Mouse (Mus musculus): Measurements from ENCODE around the gene Aoc3.
A peak's percentile ranks its signal among the peaks of the same experiment; 100 is the strongest.
"Not testable (repeated sequence)": the region's sequence is repeated elsewhere in the genome, so short reads cannot be mapped to it uniquely, and the experiment has no call there.

Aoc3 gene

DNA sequence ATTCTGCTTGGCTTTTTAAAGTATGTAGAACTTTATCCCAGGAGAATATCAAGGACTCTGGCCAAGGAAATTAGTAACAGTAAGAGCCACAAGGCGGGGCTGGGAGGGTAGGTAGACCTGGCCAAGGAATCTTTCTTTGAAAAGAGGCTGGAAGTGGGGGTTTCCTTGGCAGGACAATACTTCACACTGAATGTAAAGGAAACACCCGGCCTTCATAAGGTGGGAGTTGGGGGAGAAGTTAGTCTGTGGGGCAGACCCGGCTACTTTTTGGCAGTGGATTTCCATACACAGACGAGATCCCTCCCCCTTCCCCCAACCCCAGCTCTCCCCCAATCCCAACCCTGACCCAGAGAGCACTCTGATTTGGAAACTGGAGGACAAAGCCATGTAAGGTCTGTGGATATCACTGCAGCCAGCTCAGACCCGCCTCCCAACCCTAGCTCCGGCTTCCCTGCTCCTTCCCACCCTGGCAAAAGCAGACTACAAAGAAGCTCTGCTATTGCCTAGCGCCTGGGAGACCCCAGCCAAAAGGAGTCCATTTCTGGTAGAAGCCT lies at the start of gene Aoc3:
TSS of gene Aoc3 (plus strand) at position 235 of the 554 bp plus-strand sequence.
- DNase-seq (ENCODE audit: low spot score): no peak

GRCm38 (mm10) chr11:101280837-101281236 lies 49.6 kb upstream of the Aoc3 start:
- DNase-seq (ENCODE audit: low spot score): no peak

GRCm38 (mm10) chr11:101282896-101283295 lies 47.5 kb upstream of the Aoc3 start:
- no peak for DNase-seq (ENCODE audit: low spot score)

- DNase-seq (ENCODE audit: low spot score): no peak
Observed at GRCm38 (mm10) chr11:101283805-101284204, 46.6 kb upstream of the Aoc3 start.

GRCm38 (mm10) chr11:101287306-101287705 lies 43.1 kb upstream of the Aoc3 start:
- DNase-seq (ENCODE audit: low spot score): peak; percentile 20

DNA sequence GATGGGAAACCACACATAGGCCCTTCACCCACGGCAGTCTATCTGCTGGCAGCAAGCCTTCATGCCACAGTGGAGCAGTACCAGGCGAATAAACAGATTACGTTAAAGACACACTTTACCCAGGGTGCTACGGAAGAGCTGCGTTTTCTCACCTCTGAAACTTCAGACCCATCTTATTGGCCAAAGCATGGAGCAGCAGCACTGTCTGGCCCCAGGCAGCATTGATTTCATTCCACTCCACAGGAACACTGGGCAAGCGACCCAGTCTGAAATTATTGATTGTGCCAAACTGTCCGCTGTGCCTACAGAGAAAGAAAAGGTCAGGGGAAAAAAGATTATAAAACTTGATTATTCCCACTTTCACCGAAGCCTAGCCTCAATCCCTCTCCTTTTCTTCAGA lies 39.2 kb upstream of the Aoc3 start:
- DNase-seq (ENCODE audit: low spot score): no peak

- DNase-seq (ENCODE audit: low spot score): no peak
Observed at GRCm38 (mm10) chr11:101295191-101295590, 35.2 kb upstream of the Aoc3 start.

GRCm38 (mm10) chr11:101300881-101301280 lies 29.5 kb upstream of the Aoc3 start:
- DNase-seq (ENCODE audit: low spot score): no peak

- DNase-seq (ENCODE audit: low spot score): no peak
Observed at GRCm38 (mm10) chr11:101301299-101302003, 29.0 kb upstream of the Aoc3 start.

DNA sequence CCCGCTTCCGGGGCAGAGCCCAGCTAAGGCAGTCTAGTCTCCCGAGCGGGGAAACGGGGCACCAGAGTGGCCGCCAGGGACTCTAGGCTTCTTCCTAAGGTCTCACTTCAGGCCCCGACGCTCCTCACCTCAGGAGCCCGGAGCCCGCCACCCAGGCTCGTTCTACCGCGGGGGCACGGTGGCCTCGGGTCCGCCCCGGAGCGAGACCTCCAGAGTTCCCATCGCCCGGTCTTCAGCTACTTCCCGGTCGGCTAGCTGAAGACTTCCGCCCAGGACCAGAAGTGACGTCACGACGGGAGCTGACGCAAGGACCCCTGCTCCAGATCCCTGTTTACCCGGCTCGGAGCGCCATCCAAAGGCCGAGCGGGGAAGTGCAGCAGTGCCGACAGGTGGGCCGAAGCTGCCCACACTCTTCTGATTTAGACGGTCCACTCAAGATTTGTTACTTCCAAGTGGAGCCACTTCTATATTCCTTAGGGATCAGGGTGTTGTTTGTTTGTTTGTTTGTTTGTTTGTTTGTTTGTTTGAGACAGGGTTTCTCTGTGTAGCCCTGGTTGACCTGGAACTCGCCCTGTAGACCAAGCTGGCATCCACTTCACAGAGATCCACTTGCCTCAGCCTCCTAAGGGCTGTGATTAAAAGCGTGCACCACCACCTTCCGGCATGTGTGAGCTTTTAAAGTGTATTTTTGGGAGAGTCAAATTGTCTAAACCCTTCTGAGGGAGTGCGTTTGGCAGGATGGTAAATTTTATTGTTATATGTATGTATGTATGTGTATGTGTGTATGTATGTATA lies 28.2 kb upstream of the Aoc3 start, which contains the start of gene Becn1:
TSS of gene Becn1 (minus strand) at position 283 of the 795 bp plus-strand sequence.
- DNase-seq (ENCODE audit: low spot score): peak; percentile 95

DNA sequence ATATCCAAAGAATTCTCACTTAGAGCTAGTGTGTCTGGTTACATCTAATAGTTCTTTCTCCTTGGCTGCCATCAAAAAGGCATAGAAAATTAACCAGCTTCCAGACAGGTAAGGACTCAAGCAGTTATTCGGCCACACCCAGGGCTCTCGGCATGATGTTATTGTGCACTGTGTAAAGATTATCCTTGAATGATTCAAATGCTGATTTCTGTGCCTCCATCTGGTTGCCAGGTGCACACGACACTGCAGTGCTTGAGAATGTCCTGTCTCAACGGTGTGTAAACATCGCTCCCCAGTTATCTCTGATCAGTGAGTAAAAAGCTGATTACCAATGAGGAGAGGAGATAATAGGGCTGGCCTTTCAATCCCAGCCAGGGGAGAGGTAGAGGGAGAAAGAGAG lies 22.7 kb upstream of the Aoc3 start:
- no peak for DNase-seq (ENCODE audit: low spot score)

GRCm38 (mm10) chr11:101311083-101311482 lies 19.3 kb upstream of the Aoc3 start:
- DNase-seq (ENCODE audit: low spot score): no peak

DNA sequence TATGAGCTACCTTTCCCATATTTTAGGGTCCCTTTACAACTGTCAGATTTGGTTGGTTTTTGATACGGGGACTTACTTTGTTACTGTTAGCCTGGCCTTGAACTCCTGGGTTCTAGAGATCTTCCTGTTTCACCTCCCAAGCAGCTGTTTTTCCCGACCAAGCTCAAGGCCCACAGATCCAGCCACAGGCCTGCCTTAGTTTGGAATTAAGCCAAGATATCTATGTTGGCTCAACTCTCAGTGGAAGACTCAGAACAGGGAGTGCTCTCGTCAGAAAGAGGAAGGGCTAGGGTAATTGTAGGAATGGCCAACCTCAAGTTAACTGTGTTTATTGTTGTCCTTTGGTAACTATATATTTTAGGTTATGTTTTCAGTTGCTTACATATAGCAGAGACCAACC lies 18.3 kb upstream of the Aoc3 start:
- no peak for DNase-seq (ENCODE audit: low spot score)

GRCm38 (mm10) chr11:101314567-101314966 lies 15.8 kb upstream of the Aoc3 start:
- no peak for DNase-seq (ENCODE audit: low spot score)

DNA sequence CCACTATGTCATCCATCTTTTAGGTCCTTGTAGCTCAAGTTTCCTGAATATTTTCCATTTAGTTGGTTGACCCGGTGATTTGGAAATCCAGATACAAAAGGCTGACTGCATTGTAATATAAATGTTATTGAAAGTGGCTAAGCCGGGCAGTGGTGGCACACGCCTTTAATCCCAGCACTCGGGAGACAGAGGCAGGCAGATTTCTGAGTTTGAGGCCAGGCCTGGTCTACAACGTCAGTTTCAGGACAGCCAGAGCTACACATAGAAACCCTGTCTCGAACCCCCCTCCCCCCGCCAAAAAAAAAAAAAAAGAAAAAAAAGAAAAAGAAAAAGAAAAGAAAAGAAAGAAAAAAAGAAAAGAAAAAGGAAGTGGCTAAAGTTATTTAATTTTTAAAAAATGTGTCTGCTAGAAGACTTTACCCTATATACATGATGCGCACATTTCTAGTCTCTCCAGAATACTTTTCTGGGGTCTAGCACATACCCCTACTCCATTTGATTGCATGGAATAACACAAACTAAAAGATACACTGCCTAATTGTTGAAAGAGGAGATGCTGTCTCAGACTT lies 15.2 kb upstream of the Aoc3 start:
- DNase-seq (ENCODE audit: low spot score): no peak

DNA sequence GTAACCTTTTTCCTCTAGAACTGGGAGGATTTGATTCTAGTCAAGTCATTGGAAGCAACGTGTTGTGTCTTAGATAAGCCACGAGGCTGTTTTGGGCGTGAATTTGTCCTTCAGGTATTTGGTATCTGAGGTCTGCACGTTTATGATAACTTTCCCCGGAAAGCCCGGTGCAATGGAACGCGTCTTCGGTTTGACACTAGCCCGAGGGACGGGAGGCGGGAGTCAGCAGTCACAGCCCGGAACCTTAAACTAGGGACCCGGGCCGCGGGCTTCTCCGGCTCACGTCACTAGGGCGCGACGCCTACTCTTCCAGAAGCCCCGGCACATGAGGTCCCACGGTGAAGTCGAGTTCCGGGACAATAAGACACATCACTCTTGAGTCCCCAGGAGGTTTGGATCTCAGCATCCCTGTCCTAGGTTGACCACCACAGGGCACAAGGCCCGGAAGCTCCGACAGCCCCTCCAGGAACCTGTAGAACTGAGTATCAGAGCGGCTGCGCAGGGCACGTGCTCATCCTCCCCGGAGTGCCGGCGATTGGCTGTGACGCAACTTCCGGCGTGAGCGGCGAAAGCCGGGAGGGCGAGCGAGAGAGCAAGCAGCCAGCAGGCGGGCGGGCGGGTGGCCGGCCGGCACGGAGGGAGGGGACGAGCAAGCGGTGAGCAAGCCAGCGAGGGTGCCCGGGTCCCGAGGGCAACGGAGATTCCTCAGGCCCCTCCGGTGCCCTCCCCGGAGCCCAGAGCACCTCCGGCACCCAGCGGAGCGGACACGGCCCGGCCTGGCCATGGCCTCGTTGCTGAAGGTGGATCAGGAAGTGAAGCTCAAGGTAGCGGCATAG lies 14.5 kb upstream of the Aoc3 start, which contains the start of gene Psme3:
TSS of gene Psme3 (plus strand) at position 549 of the 836 bp plus-strand sequence.
- DNase-seq (ENCODE audit: low spot score): peak; percentile 92

DNA sequence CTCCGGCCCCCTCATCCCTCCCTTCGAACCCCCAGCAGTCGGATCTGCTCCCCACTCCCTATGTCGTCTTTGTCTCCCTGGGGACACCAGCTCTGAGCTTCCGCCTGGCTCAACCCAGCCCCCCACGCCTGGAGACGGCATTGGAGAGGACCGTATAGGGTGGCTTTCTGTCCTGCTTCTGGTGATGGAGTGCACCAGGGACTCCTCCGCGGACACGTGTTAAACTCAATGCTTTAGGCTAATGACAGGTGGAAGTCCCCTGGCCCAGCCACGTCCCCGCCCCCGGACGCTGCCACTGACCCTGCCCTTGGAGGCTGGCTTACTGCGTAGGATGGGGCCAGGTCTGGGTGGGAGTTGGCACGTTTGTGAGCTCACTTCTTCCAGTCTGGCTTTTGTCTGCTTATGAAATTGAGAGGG lies 13.9 kb upstream of the Aoc3 start:
- DNase-seq (ENCODE audit: low spot score): peak; percentile 81

- DNase-seq (ENCODE audit: low spot score): peak; percentile 79
Observed at GRCm38 (mm10) chr11:101323609-101324008, 6.8 kb upstream of the Aoc3 start.

- no peak for DNase-seq (ENCODE audit: low spot score)
Observed at GRCm38 (mm10) chr11:101324763-101325162, 5.6 kb upstream of the Aoc3 start, which contains the start of gene Aoc2. Aoc2 (plus strand) TSS chr11:101325063.

GRCm38 (mm10) chr11:101325201-101325600 lies 5.2 kb upstream of the Aoc3 start:
- not testable (repeated sequence) for DNase-seq (ENCODE audit: low spot score)

- no peak for DNase-seq (ENCODE audit: low spot score)
Observed at GRCm38 (mm10) chr11:101326147-101326546, 4.3 kb upstream of the Aoc3 start.

DNA sequence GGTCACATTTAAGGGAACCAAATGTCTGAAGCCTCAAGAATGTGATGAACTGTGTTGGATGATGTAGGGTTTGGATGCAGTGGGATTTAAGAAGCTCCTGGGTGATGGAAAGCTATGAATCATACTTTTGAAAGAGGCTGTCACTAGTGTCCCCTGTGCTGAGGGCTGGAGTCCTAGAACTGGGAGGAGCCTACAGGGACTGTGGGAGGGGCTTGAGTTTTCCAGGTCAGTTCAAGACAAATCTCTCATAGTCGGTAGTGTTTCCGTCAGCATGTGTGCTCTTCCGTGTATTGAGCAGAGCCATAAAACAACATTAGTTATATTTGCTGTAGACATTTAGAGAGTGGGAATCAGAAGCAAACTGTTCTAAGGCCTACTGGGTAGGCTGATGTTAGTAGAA lies 3.1 kb upstream of the Aoc3 start:
- no peak for DNase-seq (ENCODE audit: low spot score)
